Mouse (Mus musculus) intestine, embryonic 14.5 days (tissue): ENCODE results near the gene Tubgcp2. TPM values are rescaled to one million over a fixed set of nuclear protein-coding genes. Genes with fewer than 3 reads are reported as not detected.

Experiments used
- ATAC-seq: fragments of 200-750 bp; cut with Nextera tagmentation; replicated peaks from 2 replicates; pipeline ENCODE4 v1.8.0; 2017; ENCODE audit warnings: low read depth, moderate number of reproducible peaks, moderate TSS enrichment, moderate library complexity; ENCODE audit not compliant: low FRiP score, low TSS enrichment
- DNase-seq: peaks from one replicate; pipeline ENCODE4 v3.0.0-alpha.2; 2018; ENCODE audit warnings: low spot score
- H3K27ac ChIP-seq: fragments of 300-500 bp; sonication (generic); 2 replicates; pipeline ENCODE4 v1.5.1; 2014; ENCODE audit warnings: low read depth, mild to moderate bottlenecking, control low read depth
- H3K27me3 ChIP-seq: fragments of 300-500 bp; sonication (generic); replicated peaks from 2 replicates; pipeline ENCODE4 v1.6.1; 2014; ENCODE audit warnings: low read length, control low read depth; ENCODE audit not compliant: control insufficient read depth, insufficient read depth
- H3K36me3 ChIP-seq: fragments of 300-500 bp; sonication (generic); 2 replicates; pipeline ENCODE4 v1.6.1; 2014; ENCODE audit warnings: low read length, control low read depth; ENCODE audit not compliant: control insufficient read depth, insufficient read depth
- H3K4me1 ChIP-seq: fragments of 300-500 bp; sonication (generic); replicated peaks from 2 replicates; pipeline ENCODE4 v1.6.1; 2014; ENCODE audit warnings: low read length, control low read depth, mixed read lengths; ENCODE audit not compliant: control insufficient read depth, insufficient read depth
- H3K4me2 ChIP-seq: fragments of 300-500 bp; sonication (generic); 2 replicates; pipeline ENCODE4 v1.6.1; 2014; ENCODE audit warnings: low read length
- H3K4me3 ChIP-seq: fragments of 300-500 bp; sonication (generic); 2 replicates; pipeline ENCODE4 v1.5.1; 2014; ENCODE audit warnings: low read depth, low read length, control low read depth, mixed read lengths
- H3K9ac ChIP-seq: fragments of 300-500 bp; sonication (generic); 2 replicates; pipeline ENCODE4 v1.6.1; 2014; ENCODE audit warnings: mild to moderate bottlenecking, low read length
- H3K9me3 ChIP-seq: fragments of 300-500 bp; sonication (generic); 2 replicates; pipeline ENCODE4 v1.6.1; 2016; ENCODE audit warnings: low read length, control low read depth; ENCODE audit not compliant: control insufficient read depth
- WGBS: fragments of 180-500 bp; shearing (Covaris S2); extraction: QIAGEN DNeasy Blood & Tissue Kit; methylation state at CpG from one replicate; pipeline ENCODE4 v1.1.7; 2014; 5-methylcytosine and 5-hydroxymethylcytosine counted together
- polyA plus RNA-seq: library from polyadenylated mRNA; unstranded; fragments of >200 nt; fragmentation: Nextera tagmentation; extraction: Ambion mirVana; gene quantifications from 2 replicates; pipeline ENCODE4 v1.2.1, GENCODE M21; 2014

The Tubgcp2 gene
- polyA plus RNA-seq, 1 experiment from 2014 or later, result 56.0 TPM

DNA sequence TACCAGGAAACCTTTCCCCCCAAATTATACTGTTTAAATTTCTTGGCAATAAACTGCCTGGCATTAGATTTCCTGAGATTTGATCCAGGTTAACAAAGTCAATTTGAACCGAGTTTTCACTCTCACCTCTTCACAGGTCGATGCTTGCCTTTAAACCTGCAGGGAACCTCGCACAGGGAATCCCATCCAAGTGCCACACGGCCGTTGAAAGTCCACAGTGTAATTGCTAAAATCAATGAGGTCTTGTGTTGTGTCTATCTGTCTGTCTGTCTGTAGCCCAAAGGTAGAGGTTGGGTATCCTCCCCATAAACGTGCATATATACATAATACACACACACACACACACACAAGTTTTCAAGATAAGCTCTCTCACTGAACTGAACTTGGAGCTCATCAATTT is 30.9 kb upstream of the Tubgcp2 start:
- ATAC-seq (no peak), DNase-seq (no peak)
- Histone ChIP-seq H3K4me1 (no peaks in the 10 kb centered on the region), H3K27ac (no peak overlapping the region), H3K4me3 (no peak overlapping the region), H3K36me3 (no peaks in the 10 kb centered on the region), H3K4me2 (no peak overlapping the region), H3K9ac (no peak overlapping the region), H3K9me3 (no peaks in the 10 kb centered on the region), H3K27me3 (peaks cover 39% of the 10 kb centered on the region)
- 67% methylated on average over 6 of the region's 6 CpGs for WGBS

DNA sequence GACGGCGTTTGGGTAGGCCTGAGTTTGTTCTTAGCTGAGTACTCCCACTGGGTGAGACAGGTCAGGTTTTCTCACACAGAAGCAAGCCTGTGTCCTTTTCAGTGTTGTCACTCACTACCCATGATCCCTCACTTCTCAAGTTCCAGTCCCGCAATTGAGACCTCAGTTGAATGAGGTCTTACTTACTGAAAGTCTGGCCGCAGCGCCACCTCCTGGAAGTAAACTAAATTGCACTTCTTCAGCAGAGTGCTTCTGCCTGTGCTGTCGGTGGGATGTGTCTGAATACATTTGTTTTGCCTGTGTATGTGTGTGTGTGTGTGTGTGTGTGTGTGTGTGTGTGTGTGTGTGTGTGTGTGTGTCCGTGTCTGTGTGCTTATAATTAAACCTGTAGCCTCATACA is 26.6 kb upstream of the Tubgcp2 start:
- WGBS, result 22% methylated on average over 7 of the region's 7 CpGs
- H3K27ac ChIP-seq, result no peak overlapping the region
- peaks cover 13% of the 10 kb centered on the region for H3K4me1 ChIP-seq
- no peaks in the 10 kb centered on the region for H3K9me3 ChIP-seq
- H3K9ac ChIP-seq, result no peak overlapping the region
- no peak overlapping the region for H3K4me2 ChIP-seq
- peaks cover 78% of the 10 kb centered on the region for H3K27me3 ChIP-seq
- H3K4me3 ChIP-seq, result no peak overlapping the region
- ATAC-seq (no peak), DNase-seq (peak; percentile 77)
- H3K36me3 ChIP-seq, result no peaks in the 10 kb centered on the region

DNA sequence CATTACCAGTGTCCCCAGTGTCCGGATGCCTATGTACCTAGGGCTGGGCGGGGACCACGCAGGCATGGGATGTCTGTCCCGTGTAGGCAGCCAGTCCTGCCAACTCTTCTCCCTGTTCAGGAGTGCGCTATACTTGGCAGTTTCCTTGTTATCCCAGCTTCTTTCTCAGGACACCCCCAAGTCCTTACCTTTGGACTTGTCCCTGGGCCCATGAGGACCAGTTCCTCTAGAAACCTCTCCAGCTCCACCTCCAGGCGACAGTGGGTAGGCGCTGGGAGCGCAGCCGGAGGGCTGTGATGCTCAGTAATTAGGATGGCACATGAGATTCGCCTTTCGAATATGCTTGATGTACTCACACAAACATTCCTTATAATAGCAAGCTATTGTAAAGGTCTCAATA is 25.8 kb upstream of the Tubgcp2 start:
- ATAC-seq (0 out of 2 replicates have a peak, but pooled peaks have one; percentile 25), DNase-seq (peak; percentile 61)
- 19% methylated on average over 11 of the region's 11 CpGs for WGBS

DNA sequence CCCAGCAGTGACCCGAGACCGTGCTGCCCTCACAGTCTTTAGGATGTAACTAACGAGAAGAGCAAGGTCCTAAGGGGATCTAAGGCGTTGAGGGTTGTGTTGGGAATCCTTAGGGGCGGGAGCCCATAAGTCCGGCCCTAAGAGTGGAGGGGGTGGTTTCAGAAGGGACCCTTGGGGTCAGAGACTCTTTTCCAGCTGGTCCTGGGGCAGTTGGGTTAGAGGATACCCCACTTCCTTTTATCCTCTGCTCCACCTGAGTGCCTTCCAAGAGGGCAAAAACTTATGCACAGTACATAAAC is 25.3 kb upstream of the Tubgcp2 start:
- Histone ChIP-seq H3K9me3 (no peaks in the 10 kb centered on the region), H3K27ac (no peak overlapping the region), H3K4me3 (peak overlapping the region; percentile 32), H3K9ac (no peak overlapping the region), H3K27me3 (peaks cover 91% of the 10 kb centered on the region), H3K4me2 (peak overlapping the region; percentile 63), H3K36me3 (no peaks in the 10 kb centered on the region), H3K4me1 (peaks cover 13% of the 10 kb centered on the region)
- ATAC-seq, result no peak
- DNase-seq, result peak; percentile 55
- WGBS, result 4% methylated on average over 6 of the region's 6 CpGs

More for the DNA sequence above, 25.8 kb upstream of the Tubgcp2 start:
- no peaks in the 10 kb centered on the region for H3K9me3 ChIP-seq
- no peaks in the 10 kb centered on the region for H3K36me3 ChIP-seq
- peaks cover 13% of the 10 kb centered on the region for H3K4me1 ChIP-seq
- no peak overlapping the region for H3K27ac ChIP-seq
- H3K9ac ChIP-seq, result no peak overlapping the region
- H3K27me3 ChIP-seq, result peaks cover 86% of the 10 kb centered on the region
- no peak overlapping the region for H3K4me2 ChIP-seq
- H3K4me3 ChIP-seq, result no peak overlapping the region; the same call in 1 of the 2 replicates

DNA sequence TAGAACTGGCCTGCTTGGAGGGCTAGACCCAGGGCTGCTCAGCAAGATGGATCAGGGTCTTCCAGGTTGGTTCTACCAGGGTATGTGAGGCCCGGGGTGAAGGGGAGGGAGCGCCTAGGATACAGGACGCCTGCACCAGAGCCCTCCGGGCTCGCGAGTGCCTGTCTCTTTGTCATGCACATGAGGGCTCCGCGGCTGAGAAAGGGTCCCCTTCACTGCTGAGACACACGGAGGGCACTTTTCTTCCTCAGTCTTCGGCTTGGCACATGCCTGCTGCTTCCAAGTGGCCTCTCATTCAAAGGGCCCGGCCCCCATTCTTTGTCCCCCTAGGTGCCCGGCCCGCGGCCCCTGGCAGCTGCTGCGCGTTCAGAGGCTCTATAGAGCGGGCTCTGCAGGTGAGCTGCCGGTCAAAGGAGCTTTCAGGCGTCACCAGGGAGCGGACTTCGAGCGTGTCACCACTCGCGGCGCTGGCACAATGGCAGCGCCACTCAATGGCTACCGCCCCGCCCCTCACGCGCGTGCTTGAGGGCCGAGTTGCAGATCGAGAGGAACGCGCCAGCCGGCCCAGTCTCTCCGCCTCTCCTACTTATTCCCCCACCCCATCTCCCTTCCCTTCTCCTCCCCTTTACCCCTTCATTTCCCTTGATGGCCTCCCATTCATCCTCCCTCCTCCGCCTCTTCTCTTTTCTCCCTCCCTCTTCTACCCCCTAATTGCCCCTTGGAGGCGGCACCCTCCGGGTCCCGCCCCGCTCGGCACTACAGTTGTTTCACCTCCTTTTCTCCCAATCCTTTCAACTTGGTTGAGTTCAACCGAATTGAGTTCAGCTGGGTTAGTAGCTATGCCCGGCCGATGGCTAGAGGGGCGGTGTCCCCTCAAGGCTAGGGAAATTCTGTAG is 24.7 kb upstream of the Tubgcp2 start:
- peaks cover 13% of the 10 kb centered on the region for H3K4me1 ChIP-seq
- no peak; the same call in 1 of the 2 replicates for ATAC-seq
- H3K9ac ChIP-seq, result 0 out of 2 replicates have a peak overlapping the region, but pooled peaks have one; percentile 16
- WGBS, result under 1% methylated on average over 47 of the region's 47 CpGs
- no peaks in the 10 kb centered on the region for H3K9me3 ChIP-seq
- H3K27ac ChIP-seq, result no peak overlapping the region
- H3K4me2 ChIP-seq, result peak overlapping the region; percentile 63
- DNase-seq, result peak; percentile 66
- H3K27me3 ChIP-seq, result peaks cover 94% of the 10 kb centered on the region
- peak overlapping the region; percentile 32 for H3K4me3 ChIP-seq
- no peaks in the 10 kb centered on the region for H3K36me3 ChIP-seq

DNA sequence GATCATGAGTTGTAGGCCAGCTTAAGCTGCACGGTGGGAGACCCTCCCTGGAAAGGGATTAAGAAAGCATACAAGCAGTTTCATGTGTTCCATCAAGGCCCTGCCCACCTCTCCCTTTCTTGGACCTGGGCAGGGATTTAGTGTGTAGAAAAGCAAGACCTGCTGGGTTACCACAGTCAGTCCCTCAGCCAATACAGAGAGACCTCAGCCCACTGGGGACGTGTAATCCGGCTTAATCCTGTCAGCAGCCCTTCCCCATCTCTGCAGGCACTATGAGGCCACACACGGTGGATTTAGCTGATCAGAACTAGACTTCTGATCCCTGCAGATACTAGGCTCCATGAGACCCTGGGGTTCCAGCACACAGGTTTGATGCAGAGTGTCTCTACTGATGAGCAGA is 23.1 kb upstream of the Tubgcp2 start:
- no peak overlapping the region for H3K4me2 ChIP-seq
- peaks cover 13% of the 10 kb centered on the region for H3K4me1 ChIP-seq
- no peaks in the 10 kb centered on the region for H3K36me3 ChIP-seq
- DNase-seq, result no peak
- no peak overlapping the region for H3K9ac ChIP-seq
- no peak for ATAC-seq
- no peak overlapping the region for H3K27ac ChIP-seq
- 41% methylated on average over 4 of the region's 4 CpGs for WGBS
- H3K9me3 ChIP-seq, result no peaks in the 10 kb centered on the region
- peaks cover 88% of the 10 kb centered on the region for H3K27me3 ChIP-seq
- H3K4me3 ChIP-seq, result no peak overlapping the region

DNA sequence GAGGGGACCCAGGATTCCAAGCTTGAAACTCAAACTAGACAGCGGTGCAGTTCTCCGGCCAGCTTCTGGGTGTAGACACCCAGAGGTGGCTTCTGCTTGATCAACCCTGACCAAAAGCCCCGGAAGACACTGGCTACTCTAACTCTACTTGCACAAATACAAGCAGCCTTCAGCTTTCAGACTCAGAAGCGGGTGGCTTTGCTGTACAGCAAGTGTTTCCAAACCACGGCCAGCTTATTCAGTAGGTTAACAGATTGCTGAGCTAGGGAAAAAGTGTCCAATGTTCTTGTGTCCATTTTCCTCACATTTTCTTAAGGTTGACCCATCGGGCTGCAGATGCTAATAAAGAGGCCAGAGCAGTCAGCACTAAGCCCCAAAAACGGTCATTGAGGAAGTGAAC is 22.1 kb upstream of the Tubgcp2 start:
- 26% methylated on average over 7 of the region's 7 CpGs for WGBS
- peaks cover 84% of the 10 kb centered on the region for H3K27me3 ChIP-seq

DNA sequence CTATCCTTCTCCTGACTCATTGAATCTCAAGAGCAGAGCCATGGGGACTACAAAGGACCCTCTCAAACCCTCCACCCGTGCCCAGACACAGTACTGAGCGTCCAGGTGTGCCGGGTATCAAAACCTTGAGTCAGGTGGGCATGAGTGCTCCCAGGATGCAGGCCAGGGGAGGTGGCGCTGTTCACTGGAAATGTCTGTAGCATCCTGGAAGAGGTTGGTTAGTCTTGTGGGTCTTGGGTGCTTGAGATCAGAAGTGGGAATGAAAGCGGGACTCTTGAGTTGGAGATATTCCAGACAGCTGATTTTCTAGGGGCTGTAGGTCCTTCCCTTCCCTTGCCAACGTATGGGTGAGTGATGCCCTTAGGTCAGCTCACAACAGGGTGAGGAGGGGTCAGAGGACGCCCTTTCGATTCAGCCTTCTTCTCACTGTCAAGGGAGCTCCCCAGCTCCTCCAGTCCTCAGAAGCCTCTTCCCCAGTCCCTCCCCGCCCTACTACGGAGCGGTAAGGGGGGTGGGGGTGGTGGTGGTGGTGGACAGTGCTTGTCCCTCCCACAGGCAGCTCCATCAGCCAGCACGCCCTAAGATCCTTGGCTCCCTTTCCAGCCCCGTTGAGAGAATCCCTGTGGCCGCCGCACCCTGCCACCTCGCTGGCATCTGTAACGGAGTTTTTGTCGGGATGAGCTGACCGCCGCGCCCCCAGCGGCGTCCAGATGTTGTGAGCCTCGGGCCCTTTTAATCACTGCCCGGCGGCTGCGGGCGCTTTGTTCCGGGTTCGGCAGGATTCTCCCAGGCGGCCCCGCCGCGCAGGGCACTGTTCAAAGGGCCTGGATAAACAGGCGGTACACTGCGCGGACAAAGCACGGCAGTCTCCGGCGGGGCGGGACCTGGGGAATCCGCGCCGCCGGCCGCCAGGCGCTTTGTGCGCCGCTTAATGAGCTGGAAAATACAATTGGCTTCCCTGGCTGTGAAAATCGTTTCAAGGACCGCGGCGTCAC is 21.2 kb upstream of the Tubgcp2 start:
- Histone ChIP-seq H3K9ac (peak overlapping the region; percentile 41), H3K4me1 (peaks cover 13% of the 10 kb centered on the region), H3K4me3 (peak overlapping the region; percentile 38), H3K27me3 (peaks cover 85% of the 10 kb centered on the region), H3K36me3 (no peaks in the 10 kb centered on the region), H3K9me3 (no peaks in the 10 kb centered on the region), H3K4me2 (peak overlapping the region; percentile 84), H3K27ac (no peak overlapping the region)
- peak; percentile 80 for DNase-seq
- ATAC-seq, result no peak; the same call in 1 of the 2 replicates
- WGBS, result 3% methylated on average over 53 of the region's 53 CpGs

More for the DNA sequence above, 22.1 kb upstream of the Tubgcp2 start:
- Histone ChIP-seq H3K4me3 (peak overlapping the region; percentile 38), H3K9me3 (no peaks in the 10 kb centered on the region), H3K4me2 (peak overlapping the region; percentile 84), H3K9ac (peak overlapping the region; percentile 41; the same call in 1 of the 2 replicates), H3K27ac (no peak overlapping the region), H3K4me1 (peaks cover 13% of the 10 kb centered on the region), H3K36me3 (no peaks in the 10 kb centered on the region)
- DNase-seq (no peak), ATAC-seq (no peak)
